Mouse (Mus musculus) heart, adult 2 months (tissue): ENCODE measurements around the gene Cd84. TPM values are rescaled to one million over a fixed set of nuclear protein-coding genes. Genes with fewer than 3 reads are reported as not detected.

Experiments used
- DNase-seq, 2 experiments: peaks; one replicate each; pipeline ENCODE4 v3.0.0; 2021
- H3K27ac ChIP-seq: fragments of 200-600 bp; 2 replicates; pipeline ENCODE4 v1.8.1; 2022
- H3K27me3 ChIP-seq: fragments of 200-500 bp; 2 replicates; pipeline ENCODE4 v1.6.1; 2012; ENCODE audit warnings: mild to moderate bottlenecking, low read length, inconsistent platforms, mixed read lengths; ENCODE audit not compliant: control insufficient read depth, insufficient read depth
- H3K36me3 ChIP-seq: fragments of 200-500 bp; 2 replicates; pipeline ENCODE4 v1.6.1; 2012; ENCODE audit warnings: low read length, inconsistent platforms; ENCODE audit not compliant: control insufficient read depth, insufficient read depth
- H3K4me1 ChIP-seq: fragments of 200-500 bp; 2 replicates; pipeline ENCODE4 v1.6.1; 2011; ENCODE audit warnings: low read length; ENCODE audit not compliant: control insufficient read depth, insufficient read depth
- H3K4me3 ChIP-seq: fragments of 200-600 bp; 2 replicates; pipeline ENCODE4 v1.8.1; 2022
- H3K79me2 ChIP-seq: fragments of 200-500 bp; replicated peaks from 2 replicates; pipeline ENCODE4 v1.6.1; 2012; ENCODE audit warnings: mild to moderate bottlenecking, inconsistent platforms, low read length, moderate library complexity, mixed read lengths; ENCODE audit not compliant: control insufficient read depth, insufficient read depth
- H3K9ac ChIP-seq: fragments of 200-500 bp; 2 replicates; pipeline ENCODE4 v1.6.1; 2012; ENCODE audit warnings: low read depth, mild to moderate bottlenecking, control low read depth, inconsistent platforms, low read length, mixed read lengths
- CTCF ChIP-seq: fragments of 200-600 bp; IDR thresholded peaks from 2 replicates; pipeline ENCODE4 v1.8.1; 2022; ENCODE audit warnings: antibody characterized with exemption, mild to moderate bottlenecking, moderate library complexity
- EP300 ChIP-seq: fragments of 200-500 bp; IDR thresholded peaks from 2 replicates; pipeline ENCODE4 v1.6.1; 2011; ENCODE audit warnings: low read depth, low read length, control low read depth; ENCODE audit not compliant: insufficient read depth
- POLR2A ChIP-seq: fragments of 200-500 bp; IDR thresholded peaks from 2 replicates; pipeline ENCODE4 v1.6.1; 2011; ENCODE audit warnings: mild to moderate bottlenecking, low read depth, low read length, control low read depth; ENCODE audit not compliant: insufficient read depth
- WGBS: fragments of 180-500 bp; shearing (Covaris S2); methylation state at CpG from one replicate; pipeline ENCODE4 v1.1.7; 2018; 5-methylcytosine and 5-hydroxymethylcytosine counted together
- intact Hi-C: fragments of 180-260 bp; cut with DNase I; formaldehyde crosslinking; loops from one replicate; pipeline ENCODE4 v1.15.1; 2025
- polyA plus RNA-seq: library from polyadenylated mRNA; depleted of rRNA; stranded (reverse); fragments of >200 nt; gene quantifications from 2 replicates; pipeline ENCODE4 v1.2.3, GENCODE M21; 2012
- total RNA-seq, 2 experiments: library from RNA; stranded (reverse); gene quantifications; 2 replicates each; pipeline ENCODE4 v1.2.3; 2021

Gene Cd84
- total and polyA plus RNA-seq, 3 experiments, result 1.6 to 4.6 (median 2.6) TPM

GRCm38 (mm10) chr1:171840450-171841023, 1.0 kb downstream of the Cd84 start:
- Histone ChIP-seq H3K27ac (peak overlapping the region; percentile 13), H3K79me2 (no peaks in the 10 kb centered on the region), H3K27me3 (no peaks in the 10 kb centered on the region), H3K36me3 (no peaks in the 10 kb centered on the region), H3K4me3 (no peak overlapping the region), H3K9ac (no peak overlapping the region), H3K4me1 (no peaks in the 10 kb centered on the region)
- DNase-seq, result peak in 1 of 2 experiments; percentile 47
- TF ChIP-seq POLR2A, result no peak
- TF ChIP-seq EP300, result no peak
- no peak for TF ChIP-seq CTCF
- 32% methylated on average over 4 of the region's 4 CpGs for WGBS
- intact Hi-C loops, result no loop called here

- TF ChIP-seq POLR2A (no peak), CTCF (no peak), EP300 (no peak)
- intact Hi-C loops, result no loop called here
Observed at GRCm38 (mm10) chr1:171845035-171845754, 5.7 kb downstream of the Cd84 start.

GRCm38 (mm10) chr1:171848201-171848600, 8.7 kb downstream of the Cd84 start:
- intact Hi-C loops, result no loop called here
- Histone ChIP-seq H3K36me3 (no peaks in the 10 kb centered on the region), H3K27ac (no peak overlapping the region), H3K4me1 (no peaks in the 10 kb centered on the region), H3K79me2 (no peaks in the 10 kb centered on the region), H3K9ac (no peak overlapping the region), H3K27me3 (no peaks in the 10 kb centered on the region), H3K4me3 (no peak overlapping the region)
- DNase-seq, result no peak
- no peak for TF ChIP-seq CTCF
- TF ChIP-seq EP300, result no peak
- no peak for TF ChIP-seq POLR2A

More at GRCm38 (mm10) chr1:171845035-171845754, 5.7 kb downstream of the Cd84 start:
- H3K9ac ChIP-seq, result no peak overlapping the region
- no peak overlapping the region for H3K4me3 ChIP-seq
- DNase-seq, result peak in 1 of 2 experiments; percentile 29
- H3K27ac ChIP-seq, result no peak overlapping the region
- no peaks in the 10 kb centered on the region for H3K27me3 ChIP-seq
- H3K36me3 ChIP-seq, result no peaks in the 10 kb centered on the region
- no peaks in the 10 kb centered on the region for H3K4me1 ChIP-seq
- H3K79me2 ChIP-seq, result no peaks in the 10 kb centered on the region
- WGBS, result 52% methylated on average over 5 of the region's 5 CpGs

GRCm38 (mm10) chr1:171848757-171849156, 9.3 kb downstream of the Cd84 start:
- Histone ChIP-seq H3K79me2 (no peaks in the 10 kb centered on the region), H3K9ac (no peak overlapping the region), H3K4me1 (no peaks in the 10 kb centered on the region), H3K27me3 (no peaks in the 10 kb centered on the region), H3K4me3 (no peak overlapping the region), H3K27ac (no peak overlapping the region), H3K36me3 (no peaks in the 10 kb centered on the region)
- intact Hi-C loops, result no loop called here
- TF ChIP-seq POLR2A (no peak), CTCF (no peak), EP300 (no peak)
- WGBS, result 75% methylated on average over 4 of the region's 4 CpGs
- DNase-seq, result no peak

- Histone ChIP-seq H3K79me2 (no peaks in the 10 kb centered on the region), H3K9ac (no peak overlapping the region), H3K4me1 (no peaks in the 10 kb centered on the region), H3K4me3 (no peak overlapping the region), H3K27me3 (no peaks in the 10 kb centered on the region), H3K36me3 (no peaks in the 10 kb centered on the region), H3K27ac (no peak overlapping the region)
- DNase-seq, result peak in 1 of 2 experiments; percentile 56
- intact Hi-C loops, result no loop called here
- TF ChIP-seq CTCF, result no peak
- WGBS, result 68% methylated on average over 5 of the region's 5 CpGs
Observed at GRCm38 (mm10) chr1:171849454-171849853, 10.0 kb downstream of the Cd84 start.

GRCm38 (mm10) chr1:171865467-171865866, 26.0 kb downstream of the Cd84 start:
- Histone ChIP-seq H3K27me3 (no peaks in the 10 kb centered on the region), H3K4me1 (no peaks in the 10 kb centered on the region), H3K36me3 (no peaks in the 10 kb centered on the region), H3K4me3 (no peak overlapping the region), H3K27ac (no peak overlapping the region), H3K9ac (no peak overlapping the region), H3K79me2 (no peaks in the 10 kb centered on the region)
- DNase-seq, result no peak
- 69% methylated on average over 4 of the region's 4 CpGs for WGBS
- TF ChIP-seq CTCF (no peak), EP300 (no peak), POLR2A (no peak)
- intact Hi-C loops, result no loop called here
